Mouse (Mus musculus) urinary bladder, adult 2 months (tissue): ENCODE data around the gene Cth. TPM values are rescaled to one million over a fixed set of nuclear protein-coding genes. Genes with fewer than 3 reads are reported as not detected.

Source experiments
- DNase-seq: peaks from one replicate; pipeline ENCODE4 v3.0.0; 2022; ENCODE audit warnings: low spot score
- polyA plus RNA-seq: library from polyadenylated mRNA; depleted of rRNA; stranded (reverse); fragments of >200 nt; gene quantifications from 2 replicates; pipeline ENCODE4 v1.2.3, GENCODE M21; 2012

The Cth gene
- polyA plus RNA-seq, 1 experiment, result 5.4 TPM

DNA sequence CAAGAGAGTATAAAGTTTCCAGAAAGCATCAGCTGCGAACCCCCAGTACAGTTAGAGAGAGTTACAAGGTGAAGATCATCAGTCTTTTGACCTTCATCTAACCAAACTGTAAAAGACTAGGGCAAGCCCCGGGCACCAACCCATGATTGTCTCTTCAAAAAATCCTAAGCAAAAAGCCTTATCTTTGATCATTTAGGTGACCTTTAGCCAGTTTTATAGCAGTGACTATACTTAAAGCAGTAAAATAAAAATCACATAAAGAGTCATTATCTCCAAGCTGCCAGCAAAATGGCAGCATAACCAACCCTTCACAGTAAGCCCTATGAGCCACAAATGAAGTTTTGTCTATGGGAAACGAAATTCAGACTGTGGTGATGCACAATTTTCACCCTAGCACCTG, 14.6 kb downstream of the Cth start:
- DNase-seq, result no peak

DNA sequence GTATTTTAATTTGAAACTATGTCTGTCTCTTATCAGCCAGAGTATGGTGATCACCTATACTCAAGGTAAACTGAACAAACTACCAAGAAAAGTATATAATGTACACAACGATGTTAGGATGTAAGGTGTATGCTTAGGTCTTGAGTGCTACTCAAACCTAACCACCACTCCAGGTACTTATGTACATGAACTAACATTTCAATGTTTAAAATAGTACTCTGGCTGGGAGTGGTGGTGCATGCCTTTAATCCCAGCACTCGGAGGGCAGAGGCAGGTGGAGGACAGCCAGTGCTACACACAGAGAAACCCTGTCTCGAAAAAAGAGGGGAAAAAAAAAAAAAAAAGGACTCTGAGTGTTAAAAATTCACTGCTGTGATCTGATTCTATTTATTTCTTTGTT, 16.7 kb downstream of the Cth start:
- DNase-seq, result no peak

DNA sequence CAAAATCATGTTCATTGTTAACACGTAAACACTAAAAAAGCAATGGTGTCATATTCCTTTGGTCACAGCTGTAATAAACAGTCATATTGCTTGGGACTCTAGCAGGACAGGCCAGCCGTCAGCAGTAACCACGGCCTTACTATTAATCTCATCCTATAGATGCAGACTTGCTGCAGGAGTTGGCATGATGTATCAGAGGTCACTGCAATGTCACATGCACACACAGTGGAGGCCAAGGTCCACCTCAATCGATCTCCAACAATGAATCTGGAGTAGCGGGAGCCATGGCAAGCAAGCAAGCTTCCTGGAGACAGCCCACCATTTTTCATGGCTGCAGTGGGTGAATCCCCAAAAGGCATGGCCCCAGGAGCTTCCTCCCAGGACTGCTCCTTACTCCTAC, 23.2 kb downstream of the Cth start:
- DNase-seq, result no peak

DNA sequence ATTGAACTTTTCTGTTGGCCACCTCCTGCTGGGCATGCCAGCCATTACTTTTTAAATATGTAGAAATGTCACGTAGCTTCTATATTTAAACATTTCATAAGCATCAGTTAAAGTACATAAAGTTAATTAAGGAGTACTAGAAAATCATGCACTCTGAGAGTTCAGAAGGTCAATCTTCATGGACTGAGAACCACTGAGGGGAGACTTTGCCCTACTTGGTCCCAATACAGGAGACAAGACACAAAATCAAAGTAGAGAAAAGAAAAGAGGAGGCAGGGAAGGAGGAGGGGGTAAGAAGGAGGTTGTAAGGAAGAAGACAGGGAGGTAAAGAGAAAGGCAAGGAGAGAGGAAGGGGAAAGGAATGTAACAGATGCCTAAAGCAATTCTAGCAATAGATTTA, 24.9 kb downstream of the Cth start:
- no peak for DNase-seq

DNA sequence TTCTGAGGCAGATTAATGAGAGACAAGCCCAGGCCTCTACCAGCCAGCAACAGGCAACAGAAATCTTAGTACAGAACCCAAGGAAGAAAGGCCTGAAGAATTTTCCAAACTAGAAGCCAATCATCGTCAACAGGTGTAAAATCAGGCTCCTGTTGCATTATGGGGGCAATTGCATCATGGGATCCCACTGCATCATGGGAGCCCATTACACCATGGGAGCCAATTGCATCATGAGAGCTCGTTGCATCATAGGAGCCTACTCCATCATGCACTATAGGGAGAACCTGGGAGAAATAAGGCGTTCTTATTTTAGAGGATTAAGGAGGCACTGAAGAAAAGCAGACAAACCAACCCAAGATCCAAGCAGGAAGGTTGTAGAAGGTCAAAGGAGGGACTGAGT, 27.2 kb downstream of the Cth start:
- DNase-seq, result no peak

DNA sequence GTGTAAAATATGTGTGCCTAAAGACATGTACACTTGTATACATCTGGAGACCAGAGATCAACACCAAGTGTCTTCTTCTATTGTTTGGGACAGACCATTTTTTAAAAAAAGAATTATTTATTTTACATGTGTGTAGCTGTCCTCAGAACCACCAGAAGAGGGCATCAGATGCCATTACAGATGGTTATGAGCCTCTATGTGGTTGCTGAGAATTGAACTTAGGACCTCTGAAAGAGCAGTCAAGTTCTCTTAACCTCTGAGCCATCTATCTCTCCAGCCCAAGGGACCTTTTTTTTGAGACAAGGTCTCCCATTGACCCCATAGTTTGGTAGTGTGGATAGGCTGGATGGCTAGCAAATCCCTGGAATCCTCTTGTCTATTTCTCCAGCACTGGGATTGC, 33.1 kb downstream of the Cth start:
- no peak for DNase-seq

DNA sequence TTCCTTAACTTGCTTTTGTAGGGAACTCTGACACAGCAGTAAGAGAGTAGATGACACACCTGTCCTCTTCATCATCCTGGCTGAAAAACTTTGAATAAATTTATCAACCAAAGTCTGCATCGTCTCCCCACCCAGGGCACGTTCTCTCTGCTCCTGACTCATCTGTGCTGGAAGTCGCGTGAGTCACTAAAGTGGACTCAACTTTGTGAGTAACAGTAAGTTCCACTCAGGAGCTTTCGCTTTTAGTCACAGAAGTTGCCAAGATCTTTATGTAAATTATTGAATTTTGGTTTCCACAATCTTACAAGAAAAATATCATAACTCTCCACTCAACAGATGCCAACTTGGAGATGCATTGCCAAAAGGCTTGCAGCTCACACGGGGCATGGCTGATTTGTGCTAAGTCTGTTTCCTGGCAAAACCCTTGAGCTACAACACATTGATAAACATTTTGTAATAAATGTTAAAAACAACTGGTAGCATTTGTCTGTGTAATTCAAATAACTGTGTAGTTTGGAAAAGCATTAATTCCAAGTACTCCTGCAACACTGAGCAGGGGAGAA, 40.7 kb downstream of the Cth start:
- DNase-seq, result no peak

DNA sequence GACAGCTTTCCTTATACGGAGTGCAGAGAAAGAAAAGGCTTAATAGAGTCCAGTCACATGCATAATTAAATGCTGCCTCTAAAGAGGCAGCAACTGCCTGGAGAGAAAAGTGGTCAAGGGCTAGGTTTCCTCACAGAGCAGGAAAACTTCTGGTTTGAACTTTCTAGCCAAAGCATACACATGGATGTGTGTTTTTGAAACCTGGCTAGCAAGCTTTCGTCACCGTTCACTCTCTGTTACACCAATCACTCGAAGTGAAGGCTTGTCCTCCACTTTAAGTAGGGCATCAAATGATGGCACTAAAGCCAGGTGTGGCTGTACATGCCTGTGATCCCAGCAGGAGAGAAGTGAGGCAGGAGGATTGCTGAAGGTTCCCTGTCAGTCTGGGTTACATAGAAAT, 41.8 kb downstream of the Cth start:
- no peak for DNase-seq

DNA sequence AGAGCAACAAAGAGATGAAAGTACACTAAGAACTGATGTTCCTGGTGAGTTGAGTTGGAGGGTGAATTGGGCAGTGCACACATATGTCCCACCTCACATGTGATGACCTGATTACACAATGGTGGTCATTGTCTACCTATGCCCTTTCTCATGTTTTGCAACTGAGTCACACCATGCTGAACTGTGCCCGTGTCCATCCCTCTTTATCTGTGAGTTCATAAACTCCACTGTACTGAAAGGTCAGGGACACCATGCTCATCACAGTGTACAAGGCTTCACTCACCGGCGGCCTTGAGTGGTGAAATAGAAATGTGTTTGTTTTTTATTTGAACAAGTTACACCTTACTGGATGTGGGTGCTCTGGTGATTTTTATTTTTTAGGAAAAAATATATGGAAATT, 42.9 kb downstream of the Cth start:
- no peak for DNase-seq

DNA sequence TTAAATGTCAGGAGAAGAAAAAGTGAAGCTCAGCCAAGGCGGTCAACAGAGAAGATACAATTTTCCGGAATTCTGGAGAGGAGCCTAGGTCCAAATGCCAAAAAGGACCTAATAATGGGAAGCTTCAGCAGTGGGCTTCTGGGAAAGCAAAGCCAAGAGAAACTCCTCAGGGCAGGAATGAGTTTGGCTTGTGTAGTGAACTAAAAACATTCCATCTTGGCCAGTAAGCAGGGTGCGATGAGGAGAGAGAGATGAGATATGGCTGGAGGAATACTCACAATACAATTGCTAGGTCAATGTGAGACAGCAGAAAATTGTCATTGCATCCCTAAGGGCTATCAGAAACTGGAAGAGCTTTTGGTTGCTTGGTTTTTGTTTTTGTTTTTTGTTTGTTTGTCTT, 43.9 kb downstream of the Cth start:
- DNase-seq, result no peak

DNA sequence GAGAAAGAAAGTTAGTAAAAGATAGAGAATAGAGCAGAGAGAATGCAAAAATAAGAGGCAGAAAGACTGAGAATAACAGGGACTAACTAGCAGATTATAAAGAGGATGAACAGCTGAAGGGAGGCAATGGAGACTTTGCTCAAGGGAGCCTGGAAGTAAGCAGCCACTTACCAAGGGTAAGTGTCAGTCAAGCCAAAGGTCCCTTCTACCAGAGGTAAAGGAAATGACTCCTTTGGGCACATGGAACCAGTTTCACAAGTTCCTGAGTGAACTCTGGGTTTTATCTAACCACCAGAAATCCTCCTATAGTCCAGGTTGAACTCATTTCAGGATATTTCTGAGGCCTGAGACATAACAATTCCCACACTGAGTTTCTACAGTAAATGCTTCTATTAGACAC, 47.0 kb downstream of the Cth start:
- no peak for DNase-seq

DNA sequence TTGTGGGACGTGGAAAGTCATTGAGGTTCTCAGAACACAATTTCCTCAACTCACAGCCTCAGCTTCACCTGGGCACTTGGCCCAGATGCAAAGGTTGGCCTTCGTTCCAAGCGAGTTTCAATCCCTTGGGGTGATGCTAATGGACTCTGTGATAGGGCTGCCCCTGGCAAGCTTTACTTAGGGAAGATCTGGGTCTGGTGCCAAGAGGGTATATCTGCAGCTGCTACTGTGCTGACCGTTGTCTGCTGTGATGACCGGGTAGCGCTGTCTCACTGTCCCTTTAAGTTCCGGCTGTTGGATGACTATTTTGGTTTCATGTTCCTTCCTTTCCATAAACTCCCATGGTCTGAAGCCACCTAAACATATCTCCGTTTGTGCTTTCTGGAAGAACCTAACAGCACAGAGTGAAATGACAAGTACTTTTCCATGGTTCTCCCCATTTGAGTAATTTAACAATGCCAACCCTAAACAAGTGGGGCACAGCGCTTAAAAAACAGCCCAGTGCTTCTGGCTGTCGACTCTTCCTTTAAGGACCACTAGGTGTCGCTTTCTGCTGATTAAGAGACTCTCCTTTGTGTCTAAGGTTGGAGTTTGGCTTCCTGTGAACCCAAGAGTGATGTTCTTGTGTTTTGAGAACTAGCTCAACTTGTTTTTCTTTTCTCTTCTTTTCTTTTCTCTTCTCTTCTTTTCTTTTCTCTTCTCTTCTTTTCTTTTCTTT, 48.3 kb downstream of the Cth start:
- no peak for DNase-seq

DNA sequence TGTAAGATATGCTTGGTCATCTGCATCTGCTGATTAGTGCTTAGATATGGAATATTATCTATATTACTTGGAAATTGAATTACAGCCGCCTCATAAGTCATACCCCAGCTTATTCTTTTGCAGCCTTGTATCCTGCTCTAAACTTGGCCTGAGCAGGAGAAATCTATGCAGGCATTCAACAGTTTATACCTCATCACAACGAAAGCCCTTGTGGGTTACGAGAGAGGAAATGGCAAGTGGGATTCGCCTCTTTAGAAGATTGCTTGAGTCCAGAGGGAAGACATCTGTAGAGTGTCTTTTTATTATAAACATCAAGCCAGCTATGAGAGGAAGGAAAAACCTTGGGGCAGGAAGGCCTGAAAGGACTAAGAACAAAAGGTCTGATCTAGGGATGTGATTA, 52.0 kb downstream of the Cth start:
- DNase-seq, result no peak

DNA sequence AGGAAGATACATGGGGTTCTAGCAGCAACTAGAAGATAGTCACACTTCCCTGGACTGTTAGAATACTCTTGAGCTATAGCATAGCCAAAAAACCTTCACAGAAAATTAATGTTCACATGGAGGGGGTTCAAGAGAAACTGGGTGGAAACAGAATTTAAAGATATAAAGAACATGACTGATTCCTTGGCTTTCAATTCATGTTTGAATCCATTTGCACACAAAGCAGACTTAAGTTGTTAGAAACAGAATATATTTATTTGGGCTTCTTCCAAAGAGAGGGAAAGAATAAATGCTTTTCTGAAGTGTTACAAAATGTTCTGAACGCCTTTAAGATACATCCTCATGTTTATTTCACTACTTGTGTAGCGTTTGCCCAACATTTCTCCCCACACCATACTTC, 57.0 kb downstream of the Cth start:
- DNase-seq, result no peak

DNA sequence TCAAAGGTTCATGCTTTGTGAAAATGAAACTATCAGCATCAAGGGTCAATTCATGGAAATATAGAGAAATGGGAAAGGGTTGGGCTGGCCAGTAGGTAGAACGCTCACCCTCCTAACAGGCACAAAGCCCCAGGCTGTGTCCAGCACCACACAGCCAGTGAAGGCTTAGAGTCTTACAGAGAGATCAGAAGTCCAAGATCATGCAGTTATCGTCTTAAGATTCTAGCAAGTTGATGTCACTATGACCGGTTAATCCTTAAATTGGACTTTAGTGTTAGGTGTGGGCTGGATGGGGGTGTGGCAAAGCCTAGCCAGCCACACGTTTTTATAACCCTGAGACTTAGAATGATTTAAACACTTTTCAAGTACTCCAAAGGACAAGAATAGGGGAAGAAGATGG, 58.6 kb downstream of the Cth start:
- DNase-seq, result no peak

DNA sequence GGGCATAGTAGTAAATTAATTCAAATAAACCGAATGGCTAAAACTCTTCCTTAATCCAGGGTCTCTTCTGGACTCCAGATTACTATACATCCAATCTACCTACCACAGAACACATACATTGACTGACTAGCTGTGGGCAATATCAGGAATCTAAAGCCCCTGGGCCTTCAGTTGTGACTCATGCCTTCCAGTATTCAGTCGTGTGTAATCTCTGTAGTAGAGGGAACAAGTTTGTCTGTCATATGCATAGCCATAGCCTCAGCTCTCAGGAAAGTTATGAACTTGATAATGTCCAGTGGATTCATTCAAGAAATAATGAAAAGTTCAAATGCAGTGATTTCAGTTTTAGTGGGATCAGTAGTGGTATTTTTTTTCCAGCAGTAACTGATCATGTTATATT, 59.0 kb downstream of the Cth start:
- DNase-seq, result no peak

DNA sequence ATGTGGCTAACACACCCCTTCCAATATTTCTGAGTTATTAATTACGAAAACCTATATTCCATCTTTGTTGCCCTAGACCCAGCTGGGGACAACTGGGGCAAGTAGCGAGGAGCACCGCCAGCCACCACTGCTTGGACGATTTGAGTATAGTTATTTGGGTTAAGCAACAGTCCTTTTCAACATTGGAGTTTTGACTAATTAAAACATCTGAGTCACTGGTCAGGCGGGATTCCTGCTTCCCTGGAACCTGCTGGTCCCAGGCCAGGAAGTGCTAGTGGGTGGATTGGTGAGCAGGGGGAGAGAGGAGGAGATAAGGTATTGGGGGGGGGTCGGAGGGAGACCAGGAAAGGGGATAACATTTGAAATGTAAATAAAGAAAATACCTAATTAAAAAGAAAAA, 59.4 kb downstream of the Cth start:
- DNase-seq, result no peak

DNA sequence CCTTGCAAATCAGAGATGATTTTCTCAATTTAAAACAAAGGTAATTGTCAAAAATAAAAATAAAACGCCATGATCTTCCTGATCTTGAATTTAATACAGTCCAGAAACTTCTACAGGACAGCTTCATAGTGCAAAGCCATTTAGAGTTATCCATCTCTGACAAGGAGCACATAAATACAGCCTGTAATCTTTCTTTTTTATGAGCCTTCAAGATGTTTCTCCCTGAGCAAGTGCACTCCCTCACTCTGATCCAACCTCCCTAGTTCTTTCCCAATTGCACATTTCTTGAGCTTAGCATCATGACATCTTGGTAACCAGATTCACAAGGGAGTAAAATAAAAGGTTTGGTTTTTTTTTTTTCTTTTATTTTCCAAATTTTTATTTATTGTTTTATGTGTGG, 72.1 kb downstream of the Cth start:
- DNase-seq, result no peak

DNA sequence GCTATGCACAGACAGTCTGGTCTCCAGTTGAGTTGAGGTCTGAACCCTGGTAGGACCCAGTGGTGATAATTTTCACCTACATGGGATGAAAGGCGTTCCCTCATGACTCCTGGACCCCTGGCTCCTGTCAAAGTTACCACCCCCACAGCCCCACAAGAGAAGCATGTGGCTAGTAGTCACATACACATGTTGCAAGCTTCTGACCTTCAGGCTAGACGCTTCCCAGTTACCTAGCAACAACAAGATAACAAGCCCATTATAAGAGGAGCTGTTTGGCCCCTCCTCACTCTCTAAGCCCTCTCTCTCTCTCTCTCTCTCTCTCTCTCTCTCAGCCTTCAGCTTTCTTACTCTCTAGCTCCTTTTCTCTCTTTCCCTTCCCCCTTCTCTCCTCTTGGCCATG, 76.4 kb downstream of the Cth start:
- no peak for DNase-seq

DNA sequence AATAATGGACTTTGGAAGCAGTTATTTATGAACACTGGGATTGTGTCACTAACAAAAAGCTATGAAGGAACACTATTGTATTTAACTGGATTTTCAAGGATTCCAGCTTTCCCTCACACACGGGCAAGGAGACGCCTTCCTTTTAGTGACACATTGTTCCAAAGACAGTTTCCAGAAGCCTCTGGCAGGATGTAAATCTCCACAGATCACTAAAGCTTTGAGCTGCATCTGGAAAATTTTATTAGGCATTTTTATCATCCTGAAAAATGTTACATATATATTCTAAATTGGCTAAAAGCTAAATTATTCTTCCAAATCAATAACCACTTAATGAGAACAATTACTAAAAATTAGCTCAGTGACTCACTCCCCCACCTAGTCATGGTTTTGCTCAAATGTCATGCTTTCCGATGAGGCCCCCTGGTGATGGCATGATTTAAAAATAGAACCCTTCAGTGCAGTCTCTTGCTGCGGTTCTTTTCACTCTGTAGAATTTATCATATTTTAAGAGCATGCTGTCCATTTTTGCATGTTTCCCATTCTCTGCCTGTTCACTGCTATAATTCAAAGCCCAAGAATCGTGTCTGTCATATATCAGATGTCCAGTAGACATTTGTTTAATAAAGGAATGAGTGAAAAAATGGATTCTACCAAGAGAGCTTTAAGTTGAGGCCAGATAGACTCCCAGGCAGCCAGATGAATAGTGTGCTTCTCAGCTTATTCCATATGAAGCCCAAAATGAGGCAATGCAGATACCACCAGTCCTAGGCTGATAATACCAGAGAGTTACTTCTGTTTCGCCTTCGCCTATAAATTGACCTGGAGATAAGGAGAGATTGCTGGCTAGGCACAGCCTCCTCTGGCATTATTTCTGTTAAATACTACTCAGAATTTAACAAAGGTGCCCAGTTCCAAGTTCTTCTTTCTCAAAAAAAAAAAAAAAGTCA, 77.3 kb downstream of the Cth start:
- DNase-seq, result no peak
